Mouse (Mus musculus): ENCODE measurements around the gene Xrcc3. TPM values are rescaled to one million over a fixed set of nuclear protein-coding genes. Genes with fewer than 3 reads are reported as not detected.

Gene Xrcc3
- polyA plus RNA-seq, 1 experiment from 2014 or later: 6.0 TPM

- H3K4me2 ChIP-seq: no peak overlapping the region
- no peak overlapping the region for H3K27ac ChIP-seq (replicated peaks)
- H3K4me3 ChIP-seq: no peak overlapping the region
- no peak for ATAC-seq (ENCODE audit: extremely low read depth, insufficient number of reproducible peaks, low FRiP score, low TSS enrichment)
- 86% methylated on average over 10 of the region's 10 CpGs for WGBS
- H3K4me1 ChIP-seq: no peaks in the 10 kb centered on the region
- H3K9ac ChIP-seq: no peak overlapping the region
- H3K9me3 ChIP-seq: no peaks in the 10 kb centered on the region
- no peaks in the 10 kb centered on the region for H3K27me3 ChIP-seq (replicated peaks)
- H3K36me3 ChIP-seq: peaks cover 100% of the 10 kb centered on the region
Measured at GRCm38 (mm10) chr12:111833457-111833856, 19.8 kb upstream of the Xrcc3 start.

- Histone ChIP-seq H3K9ac (no peak overlapping the region), H3K4me3 (no peak overlapping the region), H3K27me3 (replicated peaks) (no peaks in the 10 kb centered on the region), H3K9me3 (no peaks in the 10 kb centered on the region), H3K4me1 (no peaks in the 10 kb centered on the region), H3K4me2 (no peak overlapping the region), H3K36me3 (peaks cover 100% of the 10 kb centered on the region), H3K27ac (replicated peaks) (no peak overlapping the region)
- 67% methylated on average over 5 of the region's 5 CpGs for WGBS
- ATAC-seq (ENCODE audit: extremely low read depth, insufficient number of reproducible peaks, low FRiP score, low TSS enrichment): no peak
Measured at GRCm38 (mm10) chr12:111832643-111833042, 19.0 kb upstream of the Xrcc3 start.

GRCm38 (mm10) chr12:111830375-111830774 is 16.7 kb upstream of the Xrcc3 start:
- WGBS: 89% methylated on average over 10 of the region's 10 CpGs
- no peak for ATAC-seq (ENCODE audit: extremely low read depth, insufficient number of reproducible peaks, low FRiP score, low TSS enrichment)
- H3K27me3 ChIP-seq (replicated peaks): no peaks in the 10 kb centered on the region
- H3K9me3 ChIP-seq: no peaks in the 10 kb centered on the region
- peaks cover 7% of the 10 kb centered on the region for H3K4me1 ChIP-seq
- H3K9ac ChIP-seq: no peak overlapping the region
- H3K4me2 ChIP-seq: no peak overlapping the region
- no peak overlapping the region for H3K4me3 ChIP-seq
- H3K27ac ChIP-seq (replicated peaks): no peak overlapping the region
- H3K36me3 ChIP-seq: peaks cover 100% of the 10 kb centered on the region

GRCm38 (mm10) chr12:111829954-111830353 is 16.3 kb upstream of the Xrcc3 start:
- no peak for ATAC-seq (ENCODE audit: extremely low read depth, insufficient number of reproducible peaks, low FRiP score, low TSS enrichment)
- Histone ChIP-seq H3K9me3 (no peaks in the 10 kb centered on the region), H3K4me2 (no peak overlapping the region), H3K27ac (replicated peaks) (no peak overlapping the region), H3K27me3 (replicated peaks) (no peaks in the 10 kb centered on the region), H3K4me1 (peaks cover 9% of the 10 kb centered on the region), H3K4me3 (no peak overlapping the region), H3K9ac (no peak overlapping the region), H3K36me3 (peaks cover 100% of the 10 kb centered on the region)
- 86% methylated on average over 9 of the region's 9 CpGs for WGBS

- H3K4me3 ChIP-seq: no peak overlapping the region
- no peaks in the 10 kb centered on the region for H3K9me3 ChIP-seq
- no peak for ATAC-seq (ENCODE audit: extremely low read depth, insufficient number of reproducible peaks, low FRiP score, low TSS enrichment)
- H3K36me3 ChIP-seq: peaks cover 100% of the 10 kb centered on the region
- no peak overlapping the region for H3K4me2 ChIP-seq
- H3K27me3 ChIP-seq (replicated peaks): no peaks in the 10 kb centered on the region
- 82% methylated on average over 5 of the region's 5 CpGs for WGBS
- peaks cover 9% of the 10 kb centered on the region for H3K4me1 ChIP-seq
- no peak overlapping the region for H3K27ac ChIP-seq (replicated peaks)
- H3K9ac ChIP-seq: no peak overlapping the region
Measured at GRCm38 (mm10) chr12:111829447-111829846, 15.8 kb upstream of the Xrcc3 start.

- no peak for ATAC-seq (ENCODE audit: extremely low read depth, insufficient number of reproducible peaks, low FRiP score, low TSS enrichment)
- Histone ChIP-seq H3K27me3 (replicated peaks) (no peaks in the 10 kb centered on the region), H3K4me3 (no peak overlapping the region), H3K36me3 (peaks cover 97% of the 10 kb centered on the region), H3K9me3 (no peaks in the 10 kb centered on the region), H3K4me1 (peaks cover 9% of the 10 kb centered on the region), H3K9ac (no peak overlapping the region), H3K4me2 (no peak overlapping the region), H3K27ac (replicated peaks) (no peak overlapping the region)
- WGBS: 90% methylated on average over 12 of the region's 12 CpGs
Measured at GRCm38 (mm10) chr12:111827556-111827955, 13.9 kb upstream of the Xrcc3 start.

- Histone ChIP-seq H3K4me3 (no peak overlapping the region), H3K4me2 (no peak overlapping the region), H3K27me3 (replicated peaks) (no peaks in the 10 kb centered on the region), H3K27ac (replicated peaks) (no peak overlapping the region), H3K9ac (no peak overlapping the region), H3K4me1 (peaks cover 54% of the 10 kb centered on the region), H3K9me3 (no peaks in the 10 kb centered on the region), H3K36me3 (peaks cover 50% of the 10 kb centered on the region)
- no peak for ATAC-seq (ENCODE audit: extremely low read depth, insufficient number of reproducible peaks, low FRiP score, low TSS enrichment)
- WGBS: 71% methylated on average over 4 of the region's 4 CpGs
Measured at GRCm38 (mm10) chr12:111821931-111822330, 8.3 kb upstream of the Xrcc3 start.

- 82% methylated on average over 7 of the region's 7 CpGs for WGBS
- H3K9ac ChIP-seq: no peak overlapping the region
- peaks cover 63% of the 10 kb centered on the region for H3K4me1 ChIP-seq
- H3K4me3 ChIP-seq: no peak overlapping the region
- no peaks in the 10 kb centered on the region for H3K27me3 ChIP-seq (replicated peaks)
- ATAC-seq (ENCODE audit: extremely low read depth, insufficient number of reproducible peaks, low FRiP score, low TSS enrichment): no peak
- H3K27ac ChIP-seq (replicated peaks): no peak overlapping the region
- no peak overlapping the region for H3K4me2 ChIP-seq
- H3K36me3 ChIP-seq: peaks cover 38% of the 10 kb centered on the region
- no peaks in the 10 kb centered on the region for H3K9me3 ChIP-seq
Measured at GRCm38 (mm10) chr12:111820708-111821107, 7.0 kb upstream of the Xrcc3 start.

- WGBS: 70% methylated on average over 8 of the region's 8 CpGs
- peaks cover 65% of the 10 kb centered on the region for H3K4me1 ChIP-seq
- no peaks in the 10 kb centered on the region for H3K9me3 ChIP-seq
- peaks cover 30% of the 10 kb centered on the region for H3K36me3 ChIP-seq
- H3K27ac ChIP-seq (replicated peaks): no peak overlapping the region
- H3K9ac ChIP-seq: 0 out of 2 replicates have a peak overlapping the region, but pooled peaks have one; percentile 0
- H3K27me3 ChIP-seq (replicated peaks): no peaks in the 10 kb centered on the region
- no peak overlapping the region for H3K4me2 ChIP-seq
- H3K4me3 ChIP-seq: no peak overlapping the region
- ATAC-seq (ENCODE audit: extremely low read depth, insufficient number of reproducible peaks, low FRiP score, low TSS enrichment): no peak
Measured at GRCm38 (mm10) chr12:111819936-111820335, 6.3 kb upstream of the Xrcc3 start.

GRCm38 (mm10) chr12:111817991-111818390 is 4.3 kb upstream of the Xrcc3 start:
- WGBS: 89% methylated on average over 8 of the region's 8 CpGs
- Histone ChIP-seq H3K36me3 (peaks cover 11% of the 10 kb centered on the region), H3K4me3 (no peak overlapping the region), H3K27ac (replicated peaks) (no peak overlapping the region), H3K4me1 (peaks cover 72% of the 10 kb centered on the region), H3K27me3 (replicated peaks) (no peaks in the 10 kb centered on the region), H3K4me2 (no peak overlapping the region), H3K9me3 (no peaks in the 10 kb centered on the region), H3K9ac (no peak overlapping the region)
- no peak for ATAC-seq (ENCODE audit: extremely low read depth, insufficient number of reproducible peaks, low FRiP score, low TSS enrichment)

GRCm38 (mm10) chr12:111816967-111817366 is 3.3 kb upstream of the Xrcc3 start:
- H3K4me2 ChIP-seq: peak overlapping the region; percentile 91
- peak overlapping the region; percentile 17; the same call in 1 of the 2 replicates for H3K27ac ChIP-seq (replicated peaks)
- peak overlapping the region; percentile 63 for H3K9ac ChIP-seq
- no peaks in the 10 kb centered on the region for H3K9me3 ChIP-seq
- no peak for ATAC-seq (ENCODE audit: extremely low read depth, insufficient number of reproducible peaks, low FRiP score, low TSS enrichment)
- no peaks in the 10 kb centered on the region for H3K27me3 ChIP-seq (replicated peaks)
- H3K36me3 ChIP-seq: peaks cover 10% of the 10 kb centered on the region
- H3K4me3 ChIP-seq: peak overlapping the region; percentile 85
- 51% methylated on average over 9 of the region's 9 CpGs for WGBS
- H3K4me1 ChIP-seq: peaks cover 78% of the 10 kb centered on the region

- WGBS: 57% methylated on average over 13 of the region's 13 CpGs
- Histone ChIP-seq H3K9me3 (no peaks in the 10 kb centered on the region), H3K27me3 (replicated peaks) (no peaks in the 10 kb centered on the region), H3K9ac (peak overlapping the region; percentile 63), H3K4me2 (peak overlapping the region; percentile 91), H3K4me3 (peak overlapping the region; percentile 85), H3K4me1 (peaks cover 76% of the 10 kb centered on the region), H3K27ac (replicated peaks) (peak overlapping the region; percentile 17; the same call in 1 of the 2 replicates), H3K36me3 (peaks cover 10% of the 10 kb centered on the region)
- no peak for ATAC-seq (ENCODE audit: extremely low read depth, insufficient number of reproducible peaks, low FRiP score, low TSS enrichment)
Measured at GRCm38 (mm10) chr12:111816528-111816927, 2.9 kb upstream of the Xrcc3 start.
